Mouse (Mus musculus): ENCODE results near the gene Tspear. TPM values are rescaled to one million over a fixed set of nuclear protein-coding genes. Genes with fewer than 3 reads are reported as not detected.

Gene Tspear
- 1.1 and 1.4 TPM in 2 replicates for polyA plus RNA-seq (2016; fragmentation: Nextera tagmentation; extraction: Ambion mirVana)

DNA sequence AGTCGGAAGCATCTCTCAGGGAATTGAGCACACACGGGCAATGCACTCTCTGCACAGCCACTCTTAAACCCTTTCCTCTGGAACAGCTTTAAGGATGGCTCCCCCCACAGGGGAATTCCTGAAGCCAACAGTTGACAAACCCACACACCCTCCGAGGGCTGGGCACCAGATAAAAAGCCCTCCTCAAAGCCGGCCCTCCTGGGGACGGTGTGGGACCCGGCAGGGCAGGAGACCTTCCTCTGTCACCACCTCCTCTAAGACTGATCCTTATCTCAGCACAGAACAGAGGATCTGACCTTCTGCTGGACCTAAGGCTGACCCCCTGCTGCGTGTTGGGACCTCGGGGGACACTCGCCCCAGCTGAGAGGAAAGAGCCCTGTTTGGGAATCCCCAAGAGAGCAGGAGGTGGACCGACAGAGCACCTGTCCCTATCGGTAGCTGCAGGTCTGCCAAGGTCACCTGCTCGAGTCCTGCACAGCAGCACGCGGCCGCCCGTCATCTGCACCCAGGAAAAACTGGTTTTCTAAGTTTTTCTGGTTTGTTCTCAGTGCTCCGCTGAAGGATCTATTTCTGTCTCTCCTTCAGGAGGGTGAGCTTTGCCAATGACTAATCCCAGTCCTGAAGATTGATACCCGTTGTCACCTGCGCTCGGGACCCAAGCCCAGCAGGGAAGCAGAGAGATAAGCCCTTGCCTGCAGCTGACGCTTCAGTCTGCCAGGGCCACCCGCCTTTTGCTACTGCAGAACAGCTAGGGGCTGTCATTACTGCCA lies at the start of gene Tspear:
TSS of gene Tspear (plus strand) at position 675 of the 770 bp plus-strand sequence.
- Histone ChIP-seq H3K4me1 (peaks cover 54% of the 10 kb centered on the region), H3K36me3 (replicated peaks) (no peaks in the 10 kb centered on the region), H3K27ac (no peak within 1 kb of the TSS), H3K9me3 (no peaks in the 10 kb centered on the region), H3K4me3 (no peak within 1 kb of the TSS), H3K27me3 (ENCODE audit: poor library complexity, severe bottlenecking) (peaks cover 78% of the 10 kb centered on the region)
- WGBS, result 6% methylated on average over 22 of the region's 22 CpGs
- DNase-seq (ENCODE audit: extremely low spot score, low spot score), result no peak

DNA sequence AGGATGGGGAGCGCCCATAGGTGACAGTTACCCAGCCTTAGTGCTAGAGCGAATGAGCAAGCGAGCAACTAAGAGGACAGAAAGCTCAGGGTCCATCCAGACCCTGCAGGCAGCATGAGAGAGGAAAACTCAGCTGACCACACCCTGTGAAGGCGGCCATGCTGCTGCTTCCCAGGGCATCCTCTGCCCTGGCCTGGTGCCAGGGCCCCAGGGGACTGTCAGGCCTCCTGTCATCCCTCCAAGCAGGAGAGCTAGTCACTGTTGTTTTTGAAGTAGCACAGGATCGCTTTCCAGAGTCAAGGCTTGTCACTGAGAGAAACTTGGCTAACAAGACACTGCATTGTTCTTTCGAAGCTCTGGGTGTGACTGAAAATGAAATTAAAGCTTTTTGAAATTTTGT lies 47.4 kb upstream of the Tspear start:
- DNase-seq (ENCODE audit: extremely low spot score, low spot score), result no peak
- 90% methylated on average over 6 of the region's 6 CpGs for WGBS
- Histone ChIP-seq H3K36me3 (replicated peaks) (peaks cover 100% of the 10 kb centered on the region), H3K9me3 (no peaks in the 10 kb centered on the region), H3K27me3 (ENCODE audit: poor library complexity, severe bottlenecking) (no peaks in the 10 kb centered on the region), H3K4me3 (no peak overlapping the region), H3K27ac (no peak overlapping the region), H3K4me1 (peaks cover 3% of the 10 kb centered on the region; the same call in 1 of the 2 replicates)

DNA sequence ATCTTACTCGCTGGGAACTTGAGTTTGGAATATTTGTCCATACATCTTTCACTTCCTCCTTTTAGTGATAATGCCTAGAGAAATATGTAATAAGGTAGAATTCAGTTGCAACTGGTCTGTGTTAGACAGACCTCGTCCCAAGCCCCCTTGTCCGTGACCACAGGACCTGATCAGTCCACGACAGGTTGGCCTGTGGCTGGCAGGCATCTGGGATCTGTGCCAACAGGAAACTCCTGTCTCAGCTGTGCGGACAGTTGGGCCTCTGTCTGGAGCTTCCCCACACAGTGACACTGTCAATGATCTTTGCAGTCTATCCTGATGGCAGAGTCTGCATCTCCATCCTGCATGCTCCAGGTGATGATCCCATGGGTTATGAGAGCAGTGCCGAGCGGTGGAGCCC lies 43.2 kb upstream of the Tspear start:
- Histone ChIP-seq H3K9me3 (no peaks in the 10 kb centered on the region), H3K4me3 (no peak overlapping the region), H3K36me3 (replicated peaks) (peaks cover 88% of the 10 kb centered on the region), H3K27ac (no peak overlapping the region), H3K27me3 (ENCODE audit: poor library complexity, severe bottlenecking) (no peaks in the 10 kb centered on the region), H3K4me1 (no peaks in the 10 kb centered on the region)
- no peak for DNase-seq (ENCODE audit: extremely low spot score, low spot score)
- WGBS, result 93% methylated on average over 7 of the region's 7 CpGs

DNA sequence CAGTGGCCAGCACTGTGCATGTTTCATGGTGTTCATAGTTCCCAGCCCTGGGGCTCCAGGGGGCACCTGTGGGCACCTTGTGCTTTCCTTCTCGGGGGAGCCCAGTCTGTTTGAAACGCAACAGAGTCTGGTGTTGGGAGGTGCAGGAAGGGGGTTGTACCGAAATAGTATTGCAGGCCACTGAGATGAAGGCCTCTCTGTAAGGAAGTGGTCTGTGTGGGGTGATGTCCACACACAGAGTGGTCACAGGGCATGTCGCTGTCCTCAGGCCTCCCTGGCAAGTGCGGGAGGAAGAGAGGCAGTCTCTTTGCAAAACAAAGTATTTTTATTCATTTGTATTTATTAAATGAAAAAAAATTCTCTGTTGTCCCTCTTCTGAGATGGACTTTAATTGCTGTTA lies 40.8 kb upstream of the Tspear start:
- Histone ChIP-seq H3K27me3 (ENCODE audit: poor library complexity, severe bottlenecking) (no peaks in the 10 kb centered on the region), H3K4me3 (no peak overlapping the region), H3K36me3 (replicated peaks) (peaks cover 64% of the 10 kb centered on the region), H3K9me3 (no peaks in the 10 kb centered on the region), H3K4me1 (peaks cover 5% of the 10 kb centered on the region; the same call in 1 of the 2 replicates), H3K27ac (no peak overlapping the region)
- WGBS, result 92% methylated on average over 5 of the region's 5 CpGs
- DNase-seq (ENCODE audit: extremely low spot score, low spot score), result no peak

DNA sequence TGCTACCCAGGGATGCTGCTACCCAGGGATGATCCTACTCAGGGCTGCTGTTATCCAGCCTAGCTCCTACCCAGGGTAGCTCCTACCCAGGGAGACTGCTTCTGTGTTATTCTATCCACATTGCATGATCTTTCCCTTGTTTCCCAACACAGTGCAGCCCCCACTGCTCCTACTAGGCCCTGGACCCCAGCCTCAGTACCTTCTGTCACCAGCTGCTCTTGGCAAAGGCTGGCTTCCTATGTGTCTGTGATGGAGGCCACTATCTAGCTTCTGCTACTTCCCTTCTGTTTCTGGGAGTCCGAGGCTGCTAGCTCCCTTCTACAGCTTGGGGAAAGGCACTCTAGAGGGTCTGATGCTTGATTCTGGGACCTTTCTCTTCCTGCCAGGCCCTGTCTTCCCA lies 38.9 kb upstream of the Tspear start:
- DNase-seq (ENCODE audit: extremely low spot score, low spot score), result no peak
- Histone ChIP-seq H3K4me1 (peaks cover 5% of the 10 kb centered on the region; the same call in 1 of the 2 replicates), H3K36me3 (replicated peaks) (peaks cover 45% of the 10 kb centered on the region), H3K9me3 (no peaks in the 10 kb centered on the region), H3K4me3 (no peak overlapping the region), H3K27me3 (ENCODE audit: poor library complexity, severe bottlenecking) (no peaks in the 10 kb centered on the region), H3K27ac (no peak overlapping the region)
- 67% methylated on average over 1 of the region's 1 CpGs for WGBS

DNA sequence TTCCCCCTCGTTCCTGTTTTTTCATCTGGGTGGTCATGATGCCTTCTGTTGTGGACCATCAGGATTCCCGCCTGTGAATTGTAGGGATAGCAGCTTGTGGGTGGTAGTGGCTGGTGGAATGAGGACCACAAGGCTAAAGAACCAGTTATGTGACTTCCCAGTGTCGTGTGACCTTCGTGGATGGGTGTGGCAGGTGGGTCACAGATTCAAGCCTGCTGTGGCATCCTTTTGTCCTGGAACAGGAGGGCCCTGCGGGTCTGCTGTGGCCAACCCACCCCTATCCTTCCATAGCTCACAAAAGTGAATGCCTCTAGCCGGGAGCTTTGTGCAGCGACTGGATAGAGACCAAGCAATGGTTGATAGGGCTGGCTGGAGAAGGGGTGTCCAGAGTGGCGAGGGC lies 38.5 kb upstream of the Tspear start:
- peaks cover 5% of the 10 kb centered on the region; the same call in 1 of the 2 replicates for H3K4me1 ChIP-seq
- peaks cover 41% of the 10 kb centered on the region for H3K36me3 ChIP-seq (replicated peaks)
- 82% methylated on average over 8 of the region's 8 CpGs for WGBS
- no peak overlapping the region for H3K27ac ChIP-seq
- H3K27me3 ChIP-seq (ENCODE audit: poor library complexity, severe bottlenecking), result no peaks in the 10 kb centered on the region
- no peak overlapping the region for H3K4me3 ChIP-seq
- no peaks in the 10 kb centered on the region for H3K9me3 ChIP-seq
- DNase-seq (ENCODE audit: extremely low spot score, low spot score), result no peak

DNA sequence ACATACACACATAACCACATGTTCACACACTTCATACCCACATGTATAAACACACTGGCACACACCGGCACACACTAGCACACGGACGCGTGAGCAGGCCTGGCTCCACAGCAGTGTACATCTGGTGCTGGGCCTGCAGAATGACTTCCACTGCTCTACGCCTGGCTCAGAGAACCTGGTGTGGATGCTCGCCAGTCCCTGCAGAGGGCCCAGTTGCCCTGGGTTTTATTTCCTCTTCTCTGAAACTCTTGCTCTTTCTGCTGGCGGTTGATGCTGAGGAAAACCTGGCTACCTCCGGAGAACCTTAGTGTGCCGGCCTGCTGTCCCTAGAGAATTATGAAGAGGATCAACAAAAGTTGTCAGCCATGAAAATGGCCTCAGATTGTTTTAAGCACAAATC lies 34.3 kb upstream of the Tspear start:
- Histone ChIP-seq H3K27me3 (ENCODE audit: poor library complexity, severe bottlenecking) (no peaks in the 10 kb centered on the region), H3K9me3 (no peaks in the 10 kb centered on the region), H3K27ac (no peak overlapping the region), H3K4me3 (no peak overlapping the region), H3K4me1 (peaks cover 5% of the 10 kb centered on the region; the same call in 1 of the 2 replicates), H3K36me3 (replicated peaks) (no peaks in the 10 kb centered on the region)
- WGBS, result 91% methylated on average over 9 of the region's 9 CpGs
- DNase-seq (ENCODE audit: extremely low spot score, low spot score), result no peak

DNA sequence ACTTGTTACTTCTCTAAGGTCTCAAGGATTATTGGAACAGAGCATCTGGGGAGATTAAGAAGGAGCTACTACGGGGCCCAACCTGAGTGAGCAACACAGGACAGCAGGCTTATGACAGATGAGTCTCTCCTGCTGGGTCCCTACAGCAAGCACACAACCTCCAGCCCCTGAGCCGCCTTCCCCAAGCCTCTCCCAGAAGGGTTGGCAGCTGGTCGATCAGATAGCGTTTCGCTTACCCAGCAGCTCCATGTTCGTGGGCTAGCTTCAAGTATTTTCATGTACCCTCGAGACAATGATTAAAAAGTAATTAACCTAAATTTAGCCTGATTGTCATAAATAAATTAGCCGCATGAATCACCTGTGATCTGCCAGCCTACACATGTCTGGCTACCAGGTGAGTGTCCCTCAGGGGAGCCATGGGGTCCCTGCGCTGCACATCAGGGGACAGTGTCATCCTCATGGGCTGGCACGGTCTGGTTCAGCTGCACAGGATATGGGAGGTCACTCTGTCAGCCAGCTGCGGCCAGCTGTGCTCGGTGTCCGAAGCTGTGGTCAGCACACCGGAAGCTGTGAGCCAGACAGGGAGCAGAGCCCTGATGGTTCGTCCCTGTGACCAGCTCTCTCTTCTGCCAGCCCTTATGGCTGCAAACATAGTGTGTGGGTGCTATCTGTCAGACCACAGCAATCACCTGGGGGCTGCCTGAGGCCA lies 27.9 kb upstream of the Tspear start:
- no peaks in the 10 kb centered on the region for H3K36me3 ChIP-seq (replicated peaks)
- no peak for DNase-seq (ENCODE audit: extremely low spot score, low spot score)
- no peak overlapping the region for H3K4me3 ChIP-seq
- H3K27me3 ChIP-seq (ENCODE audit: poor library complexity, severe bottlenecking), result no peaks in the 10 kb centered on the region; the same call in 1 of the 2 replicates
- no peaks in the 10 kb centered on the region for H3K4me1 ChIP-seq
- H3K27ac ChIP-seq, result no peak overlapping the region
- 85% methylated on average over 15 of the region's 15 CpGs for WGBS
- H3K9me3 ChIP-seq, result peaks cover 10% of the 10 kb centered on the region; the same call in 1 of the 2 replicates

DNA sequence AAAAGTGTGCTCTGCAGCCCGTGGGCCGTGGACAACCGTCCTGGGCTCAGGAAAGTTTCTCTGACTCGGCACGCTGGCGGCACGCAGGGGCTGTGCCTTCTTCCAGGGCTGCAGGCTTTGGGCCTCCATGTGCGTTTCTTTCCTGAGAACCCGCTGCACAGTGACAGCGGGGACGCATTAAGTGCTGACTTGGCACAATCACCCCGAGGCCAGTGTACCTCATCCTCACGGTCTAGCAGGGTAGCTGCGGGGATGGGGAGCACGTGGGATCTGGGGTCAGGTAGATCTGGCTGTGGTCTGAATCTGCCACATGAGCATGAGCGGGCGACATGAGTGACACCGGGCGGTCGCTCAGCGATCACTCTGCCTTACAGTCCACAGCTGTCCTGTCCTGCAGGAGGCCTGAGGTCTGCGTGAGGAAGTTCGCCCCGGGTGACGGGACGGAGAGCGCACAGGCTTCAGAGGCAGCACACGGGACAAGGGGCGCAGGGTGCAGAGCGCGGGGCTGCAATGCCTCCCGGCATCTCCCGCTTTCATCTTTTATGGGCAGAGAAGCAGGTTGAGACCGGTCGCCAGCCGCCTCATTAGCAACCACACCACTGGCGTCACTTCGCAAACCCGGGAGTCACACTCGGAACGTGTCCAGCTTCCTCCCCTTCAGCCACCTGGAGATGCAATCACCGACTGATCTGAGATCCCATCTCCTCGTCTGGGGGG lies 22.3 kb upstream of the Tspear start:
- H3K4me1 ChIP-seq, result no peaks in the 10 kb centered on the region
- peaks cover 5% of the 10 kb centered on the region; the same call in 1 of the 2 replicates for H3K27me3 ChIP-seq (ENCODE audit: poor library complexity, severe bottlenecking)
- peaks cover 10% of the 10 kb centered on the region; the same call in 1 of the 2 replicates for H3K9me3 ChIP-seq
- H3K4me3 ChIP-seq, result no peak overlapping the region
- DNase-seq (ENCODE audit: extremely low spot score, low spot score), result no peak
- no peaks in the 10 kb centered on the region for H3K36me3 ChIP-seq (replicated peaks)
- WGBS, result 65% methylated on average over 43 of the region's 43 CpGs
- no peak overlapping the region for H3K27ac ChIP-seq

DNA sequence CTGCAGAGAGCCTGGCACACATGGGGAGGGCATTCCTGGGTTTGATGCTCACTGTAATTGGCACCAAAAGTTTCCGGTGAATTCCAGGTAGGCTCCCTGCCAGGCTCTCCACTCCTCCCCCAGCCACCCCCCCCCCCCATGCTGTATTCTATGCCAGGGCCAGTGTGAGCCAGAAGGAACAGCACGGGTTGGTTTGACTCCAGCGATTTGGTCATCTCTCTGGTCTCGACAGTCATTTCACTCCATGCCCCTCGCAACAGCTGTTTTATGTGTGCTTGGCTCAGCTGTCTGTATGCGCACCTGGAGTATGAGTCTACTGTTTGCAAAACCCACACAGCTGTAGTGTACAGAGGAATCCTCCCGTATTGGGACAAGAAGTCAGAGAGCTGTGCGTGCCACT lies 20.0 kb upstream of the Tspear start:
- 89% methylated on average over 8 of the region's 8 CpGs for WGBS
- H3K27ac ChIP-seq, result no peak overlapping the region
- H3K4me1 ChIP-seq, result no peaks in the 10 kb centered on the region
- no peak for DNase-seq (ENCODE audit: extremely low spot score, low spot score)
- peaks cover under 1% of the 10 kb centered on the region; the same call in 1 of the 2 replicates for H3K9me3 ChIP-seq
- no peak overlapping the region for H3K4me3 ChIP-seq
- H3K27me3 ChIP-seq (ENCODE audit: poor library complexity, severe bottlenecking), result peaks cover 5% of the 10 kb centered on the region; the same call in 1 of the 2 replicates
- H3K36me3 ChIP-seq (replicated peaks), result no peaks in the 10 kb centered on the region

DNA sequence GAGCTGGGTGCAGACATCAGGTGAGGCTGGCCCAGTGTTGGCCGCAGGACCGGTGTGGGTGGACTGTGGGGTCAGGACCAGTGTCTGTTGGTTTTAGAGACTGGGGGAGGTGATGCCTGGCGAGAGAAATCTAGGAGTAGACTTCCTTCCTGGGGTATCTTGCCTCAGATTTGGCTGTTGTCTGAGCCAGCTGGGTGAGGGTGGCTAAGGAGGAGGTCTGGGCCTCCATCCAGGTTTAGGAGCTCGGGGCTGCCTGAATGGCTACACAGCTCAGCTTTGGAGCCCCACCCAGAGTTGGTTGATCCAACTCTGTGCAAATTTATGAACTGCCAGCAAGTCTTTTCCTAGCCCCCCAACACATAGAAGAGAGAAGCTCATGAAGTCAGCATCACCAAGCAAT lies 19.0 kb upstream of the Tspear start:
- WGBS, result 88% methylated on average over 4 of the region's 4 CpGs
- no peaks in the 10 kb centered on the region for H3K36me3 ChIP-seq (replicated peaks)
- no peak overlapping the region for H3K4me3 ChIP-seq
- DNase-seq (ENCODE audit: extremely low spot score, low spot score), result no peak
- H3K27me3 ChIP-seq (ENCODE audit: poor library complexity, severe bottlenecking), result peaks cover 5% of the 10 kb centered on the region; the same call in 1 of the 2 replicates
- no peaks in the 10 kb centered on the region for H3K9me3 ChIP-seq
- no peak overlapping the region for H3K27ac ChIP-seq
- H3K4me1 ChIP-seq, result no peaks in the 10 kb centered on the region

DNA sequence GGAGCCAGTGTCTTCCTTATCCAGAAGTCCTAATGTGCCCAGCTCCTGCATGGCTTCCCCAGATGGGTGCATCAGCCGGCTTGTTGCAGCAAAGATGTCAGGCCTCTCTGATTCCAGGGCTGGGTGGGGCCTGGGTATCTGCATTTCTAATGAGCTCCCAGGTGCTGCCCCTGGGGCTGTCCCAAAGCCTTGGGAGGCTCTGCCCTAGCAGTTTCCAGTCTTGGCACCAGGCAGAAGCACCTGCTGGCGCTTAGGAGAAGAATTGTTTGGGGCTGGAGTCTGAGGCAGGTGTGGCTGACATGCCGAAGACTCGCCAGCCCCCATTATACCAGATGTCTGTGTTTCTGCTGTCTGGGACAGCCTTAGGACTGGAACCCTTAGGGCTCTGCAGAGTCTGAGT lies 15.7 kb upstream of the Tspear start:
- Histone ChIP-seq H3K36me3 (replicated peaks) (no peaks in the 10 kb centered on the region), H3K9me3 (no peaks in the 10 kb centered on the region), H3K27ac (peak overlapping the region; percentile 41; the same call in 1 of the 2 replicates), H3K27me3 (ENCODE audit: poor library complexity, severe bottlenecking) (peaks cover 13% of the 10 kb centered on the region), H3K4me1 (peaks cover 24% of the 10 kb centered on the region), H3K4me3 (no peak overlapping the region)
- no peak for DNase-seq (ENCODE audit: extremely low spot score, low spot score)
- whole genome bisulfite sequencing, result 79% methylated on average over 4 of the region's 4 CpGs
